Mouse (Mus musculus) neural tube, embryonic 13.5 days (tissue): Measurements from ENCODE around the gene Zfp991. TPM values are rescaled to one million over a fixed set of nuclear protein-coding genes. Genes with fewer than 3 reads are reported as not detected.
"Not testable (repeated sequence)": the region's sequence is repeated elsewhere in the genome, so short reads cannot be mapped to it uniquely, and the experiment has no call there.

Experiments used
- ATAC-seq: fragments of 200-750 bp; cut with Nextera tagmentation; 2 replicates; pipeline ENCODE4 v1.8.0; 2017; ENCODE audit warnings: low read depth, mild to moderate bottlenecking, moderate TSS enrichment, moderate library complexity
- H3K27ac ChIP-seq: fragments of 300-500 bp; sonication (generic); replicated peaks from 2 replicates; pipeline ENCODE4 v1.5.1; 2015; ENCODE audit warnings: moderate library complexity, mild to moderate bottlenecking, inconsistent platforms
- H3K27me3 ChIP-seq: fragments of 300-500 bp; sonication (generic); 2 replicates; pipeline ENCODE4 v1.6.1; 2015; ENCODE audit warnings: mild to moderate bottlenecking, inconsistent platforms
- H3K36me3 ChIP-seq: fragments of 300-500 bp; sonication (generic); 2 replicates; pipeline ENCODE4 v1.6.1; 2015; ENCODE audit warnings: mild to moderate bottlenecking, inconsistent platforms
- H3K4me1 ChIP-seq: fragments of 300-500 bp; sonication (generic); replicated peaks from 2 replicates; pipeline ENCODE4 v1.6.1; 2015; ENCODE audit warnings: inconsistent platforms
- H3K4me2 ChIP-seq: fragments of 300-500 bp; sonication (generic); 2 replicates; pipeline ENCODE4 v1.6.1; 2015; ENCODE audit warnings: inconsistent platforms, mild to moderate bottlenecking, moderate library complexity
- H3K4me3 ChIP-seq: fragments of 300-500 bp; sonication (generic); 2 replicates; pipeline ENCODE4 v1.5.1; 2015; ENCODE audit warnings: mild to moderate bottlenecking, inconsistent platforms
- H3K9ac ChIP-seq: fragments of 300-500 bp; sonication (generic); 2 replicates; pipeline ENCODE4 v1.6.1; 2015; ENCODE audit warnings: moderate library complexity, mild to moderate bottlenecking, inconsistent platforms
- H3K9me3 ChIP-seq: fragments of 300-500 bp; sonication (generic); 2 replicates; pipeline ENCODE4 v1.6.1; 2016; ENCODE audit warnings: inconsistent platforms
- WGBS: fragments of 180-500 bp; shearing (Covaris S2); methylation state at CpG from one replicate; pipeline ENCODE4 v1.1.7; 2015; 5-methylcytosine and 5-hydroxymethylcytosine counted together
- polyA plus RNA-seq: library from polyadenylated mRNA; unstranded; fragments of >200 nt; fragmentation: Nextera tagmentation; extraction: Ambion mirVana; gene quantifications from 2 replicates; pipeline ENCODE4 v1.2.1, GENCODE M21; 2015

Gene Zfp991
- polyA plus RNA-seq, 1 experiment from 2014 or later = 6.4 TPM

DNA sequence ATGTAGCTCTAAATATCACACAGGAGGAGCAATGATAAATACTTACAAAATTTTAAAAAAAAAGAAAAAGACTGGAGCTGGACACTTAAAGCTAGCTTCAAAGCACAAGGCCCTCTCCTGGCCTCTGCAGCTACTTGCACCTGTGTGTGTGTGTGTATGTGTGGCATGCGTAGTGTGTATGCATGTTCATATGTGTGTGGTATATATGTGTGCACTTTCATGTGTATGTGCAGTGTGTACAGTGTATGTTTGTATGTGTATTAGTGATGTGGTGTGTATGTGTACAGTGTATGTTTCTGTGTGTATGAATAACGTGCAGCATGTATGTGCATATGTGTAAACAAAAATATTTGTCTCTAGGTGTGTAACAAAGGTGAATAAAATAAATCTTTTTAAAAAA, 65.4 kb downstream of the Zfp991 start:
- ATAC-seq, H3K4me3 ChIP-seq, H3K36me3 ChIP-seq, H3K27me3 ChIP-seq, H3K9ac ChIP-seq, H3K27ac ChIP-seq, H3K4me1 ChIP-seq, H3K4me2 ChIP-seq: not testable (repeated sequence)
- peaks cover 13% of the 10 kb centered on the region for H3K9me3 ChIP-seq
- 83% methylated on average over 2 of the region's 2 CpGs for WGBS

DNA sequence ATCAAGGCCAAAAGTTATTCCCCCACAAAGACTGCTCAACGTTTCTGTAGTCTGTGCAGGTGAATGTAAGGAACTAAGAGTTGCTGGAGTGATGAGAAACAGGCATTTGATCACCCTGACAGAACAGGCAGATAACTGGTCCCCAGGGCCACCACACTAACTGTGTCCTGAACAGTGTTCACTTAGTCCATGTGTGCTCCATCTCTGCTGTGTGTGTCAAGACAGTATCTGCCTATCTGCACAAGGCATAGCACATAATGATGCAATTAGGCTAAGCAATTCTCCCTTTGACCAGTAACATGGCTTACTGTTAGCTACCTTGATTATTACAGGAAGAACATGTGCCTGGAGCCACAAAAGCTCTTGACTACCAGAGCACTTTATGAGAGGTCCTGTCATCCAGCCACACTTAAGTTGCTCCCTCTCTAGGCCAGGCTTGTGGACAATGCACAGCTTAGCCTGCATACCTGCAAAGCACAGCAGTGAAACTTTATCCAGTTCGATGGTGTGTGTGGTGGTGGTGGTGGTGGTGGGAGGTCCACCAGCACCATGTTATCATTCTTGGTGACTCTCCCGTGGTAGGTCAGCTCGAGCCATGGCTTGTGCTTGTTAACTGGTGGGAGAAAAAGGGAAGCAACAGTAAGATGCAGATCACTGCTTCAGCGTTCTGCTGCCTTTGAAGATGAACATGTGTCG, 67.4 kb downstream of the Zfp991 start:
- not testable (repeated sequence) for H3K27me3 ChIP-seq, H3K36me3 ChIP-seq, H3K4me1 ChIP-seq, H3K9ac ChIP-seq, H3K4me2 ChIP-seq, H3K4me3 ChIP-seq, H3K27ac ChIP-seq, ATAC-seq
- 78% methylated on average over 6 of the region's 6 CpGs for WGBS
- H3K9me3 ChIP-seq = peaks cover 13% of the 10 kb centered on the region

DNA sequence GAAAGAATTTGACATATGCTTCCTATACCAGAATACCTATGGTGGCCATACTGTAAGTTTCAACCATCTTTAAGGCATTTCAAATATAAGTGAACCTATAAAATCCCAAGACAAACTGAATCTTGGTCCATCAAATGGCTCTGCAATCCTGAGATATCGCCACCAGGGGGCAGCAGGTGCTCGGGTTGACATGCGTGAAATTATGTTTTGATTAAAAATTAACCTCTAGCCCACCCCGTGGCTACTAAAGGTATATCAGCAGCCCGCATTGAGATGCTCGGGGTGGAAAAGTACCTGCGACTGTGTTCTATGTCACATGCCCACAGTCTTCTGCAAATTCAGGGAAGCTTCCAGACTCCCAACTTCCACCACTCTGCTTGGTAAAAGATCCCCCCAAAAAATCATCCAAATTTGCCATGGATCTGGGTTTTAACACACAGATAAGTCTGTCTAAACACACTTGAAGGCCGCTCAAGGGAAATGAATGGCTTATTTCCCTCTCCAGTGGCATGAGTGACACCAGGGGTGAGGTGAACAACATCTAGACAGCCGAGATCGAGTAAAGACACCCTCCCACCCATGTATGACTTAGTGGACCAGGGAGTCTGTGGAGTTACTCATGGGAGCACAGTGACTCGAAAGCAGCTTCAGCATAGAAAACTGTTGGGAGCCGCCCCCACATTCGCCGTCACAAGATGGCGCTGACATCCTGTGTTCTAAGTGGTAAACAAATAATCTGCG, 70.3 kb downstream of the Zfp991 start:
- H3K36me3 ChIP-seq, H3K4me2 ChIP-seq, ATAC-seq, H3K9ac ChIP-seq, H3K27me3 ChIP-seq, H3K4me3 ChIP-seq, H3K9me3 ChIP-seq, H3K4me1 ChIP-seq, H3K27ac ChIP-seq: not testable (repeated sequence)
- WGBS = 81% methylated on average over 13 of the region's 16 CpGs

DNA sequence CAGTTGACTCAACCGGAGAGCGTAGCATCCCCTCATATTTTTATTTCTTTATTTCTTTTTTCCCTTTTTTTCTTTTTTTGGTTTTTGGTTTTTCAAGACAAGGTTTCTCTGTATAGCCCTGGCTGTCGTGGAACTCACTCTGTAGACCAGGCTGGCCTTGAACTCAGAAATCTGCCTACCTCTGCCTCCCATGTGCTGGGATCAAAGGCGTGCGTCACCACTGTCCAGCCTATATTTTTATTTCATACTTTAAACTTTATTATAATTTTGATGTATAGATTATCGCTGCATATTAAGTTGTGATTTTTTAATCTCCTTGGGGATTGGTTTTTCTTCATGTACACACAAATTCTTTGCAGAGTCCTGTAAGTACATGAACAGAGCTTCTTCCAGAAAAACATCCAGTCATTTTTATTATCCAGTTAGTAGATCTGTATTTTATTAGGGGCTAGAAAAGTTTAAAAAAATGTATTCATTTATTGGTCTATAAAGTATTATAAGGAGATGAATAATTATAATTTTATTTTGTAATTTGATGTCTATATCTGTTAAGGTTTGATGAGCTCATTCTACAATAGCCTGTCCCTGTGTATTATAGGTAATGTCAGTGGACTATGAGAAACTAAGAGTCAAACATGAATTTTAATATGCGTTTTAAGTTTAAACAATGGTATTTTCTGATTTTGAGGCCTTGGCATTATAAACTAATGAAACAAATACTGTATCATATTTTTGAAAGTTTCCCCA, 80.5 kb downstream of the Zfp991 start:
- not testable (repeated sequence) for H3K9ac ChIP-seq, H3K4me1 ChIP-seq, H3K27ac ChIP-seq, H3K4me2 ChIP-seq, H3K4me3 ChIP-seq, H3K27me3 ChIP-seq, ATAC-seq, H3K36me3 ChIP-seq, H3K9me3 ChIP-seq
- WGBS = 86% methylated on average over 3 of the region's 7 CpGs

DNA sequence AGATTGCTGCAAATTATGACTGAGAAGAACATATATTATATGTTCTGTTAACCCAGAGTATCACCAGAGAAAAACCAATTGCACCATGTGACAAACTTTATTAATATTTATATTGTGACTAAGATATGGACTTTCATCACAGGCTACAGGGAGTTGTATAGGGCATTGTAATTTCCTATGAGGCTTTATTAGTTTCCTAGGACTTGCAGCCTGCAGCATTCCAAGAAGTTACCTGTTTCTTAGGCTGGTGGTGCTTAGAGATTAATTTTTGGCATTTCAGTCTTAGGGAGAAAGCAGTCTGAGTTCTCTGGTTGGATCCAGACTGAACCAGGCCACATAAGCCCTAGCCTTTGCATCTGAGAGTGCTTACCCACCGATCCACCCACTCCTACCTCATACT, 82.4 kb downstream of the Zfp991 start:
- H3K27me3 ChIP-seq, ATAC-seq, H3K27ac ChIP-seq, H3K9ac ChIP-seq, H3K4me2 ChIP-seq, H3K4me1 ChIP-seq, H3K4me3 ChIP-seq, H3K36me3 ChIP-seq, H3K9me3 ChIP-seq: not testable (repeated sequence)
- WGBS = no CpG with 5 or more reads among the region's 1 CpGs

DNA sequence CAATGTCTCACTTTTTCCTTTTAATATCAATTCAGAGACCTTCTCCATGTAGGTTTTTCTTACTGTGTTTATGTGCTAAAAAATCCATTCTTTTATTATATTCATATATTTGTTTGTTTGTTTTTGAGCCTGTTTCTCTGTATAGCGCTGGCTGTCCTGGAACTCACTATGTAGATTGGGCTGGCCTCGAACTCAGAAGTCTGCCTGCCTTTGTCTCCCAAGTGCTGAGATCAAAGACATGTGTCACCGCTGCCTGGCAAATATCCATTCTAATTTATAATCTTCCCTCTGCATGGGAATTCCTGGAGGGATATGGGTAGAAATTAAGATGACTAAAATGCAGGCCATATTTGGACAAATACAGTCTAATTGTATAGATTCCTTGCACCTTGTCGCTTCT, 85.8 kb downstream of the Zfp991 start:
- H3K36me3 ChIP-seq, H3K4me3 ChIP-seq, H3K27ac ChIP-seq, H3K9ac ChIP-seq, H3K4me2 ChIP-seq, ATAC-seq, H3K4me1 ChIP-seq, H3K27me3 ChIP-seq: not testable (repeated sequence)
- H3K9me3 ChIP-seq = peaks cover 17% of the 10 kb centered on the region
- WGBS = 74% methylated on average over 3 of the region's 4 CpGs

DNA sequence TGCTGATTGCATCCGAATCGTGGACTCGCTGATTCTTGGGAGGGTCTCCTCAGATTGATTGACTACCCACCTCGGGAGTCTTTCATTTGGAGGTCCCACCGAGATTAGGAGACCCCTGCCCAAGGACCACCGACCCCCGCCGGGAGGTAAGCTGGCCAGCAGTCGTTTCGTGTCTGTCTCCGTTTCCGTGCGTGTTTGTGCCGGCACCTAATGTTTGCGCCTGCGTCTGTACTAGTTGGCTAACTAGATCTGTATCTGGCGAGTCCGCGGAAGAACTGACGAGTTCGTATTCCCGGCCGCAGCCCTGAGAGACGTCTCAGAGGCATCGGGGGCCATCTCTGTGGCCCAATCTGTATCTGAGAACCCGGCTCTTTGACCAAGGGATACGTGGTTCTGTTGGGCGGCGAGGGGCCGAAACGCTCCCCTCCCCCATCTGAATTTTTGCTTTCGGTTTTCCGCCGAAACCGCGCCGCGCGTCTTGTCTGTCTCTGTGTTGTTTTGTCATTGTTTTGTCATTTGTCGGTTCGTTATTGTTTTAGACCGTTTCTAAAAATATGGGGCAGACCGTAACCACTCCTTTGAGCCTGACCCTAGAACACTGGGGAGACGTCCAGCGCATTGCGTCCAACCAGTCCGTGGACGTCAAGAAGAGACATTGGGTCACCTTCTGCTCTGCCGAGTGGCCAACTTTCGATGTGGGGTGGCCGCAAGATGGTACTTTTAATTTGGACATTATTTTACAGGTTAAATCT, 87.7 kb downstream of the Zfp991 start:
- WGBS = 66% methylated on average over 51 of the region's 51 CpGs

DNA sequence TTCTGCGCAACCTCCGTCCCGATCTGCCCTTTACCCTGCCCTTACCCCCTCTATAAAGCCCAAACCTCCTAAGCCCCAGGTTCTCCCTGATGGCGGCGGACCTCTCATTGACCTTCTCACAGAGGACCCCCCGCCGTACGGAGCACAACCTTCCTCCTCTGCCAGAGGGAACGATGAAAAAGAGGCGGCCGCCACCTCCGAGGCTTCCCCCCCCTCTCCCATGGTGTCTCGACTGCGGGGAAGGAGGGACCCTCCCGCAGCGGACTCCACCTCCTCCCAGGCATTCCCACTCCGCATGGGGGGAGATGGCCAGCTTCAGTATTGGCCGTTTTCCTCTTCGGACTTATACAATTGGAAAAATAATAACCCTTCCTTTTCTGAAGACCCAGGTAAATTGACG, 88.4 kb downstream of the Zfp991 start:
- WGBS = 74% methylated on average over 17 of the region's 20 CpGs
- not testable (repeated sequence) for H3K4me1 ChIP-seq, ATAC-seq, H3K27me3 ChIP-seq, H3K9ac ChIP-seq, H3K36me3 ChIP-seq, H3K4me3 ChIP-seq, H3K27ac ChIP-seq, H3K4me2 ChIP-seq
- peaks cover 28% of the 10 kb centered on the region for H3K9me3 ChIP-seq

More for the DNA sequence above, 87.7 kb downstream of the Zfp991 start:
- Histone ChIP-seq H3K4me3 (peak overlapping the region; percentile 37), H3K9me3 (peaks cover 21% of the 10 kb centered on the region), H3K4me2 (peak overlapping the region; percentile 40)
- not testable (repeated sequence) for H3K9ac ChIP-seq, ATAC-seq, H3K27ac ChIP-seq, H3K27me3 ChIP-seq, H3K4me1 ChIP-seq, H3K36me3 ChIP-seq

DNA sequence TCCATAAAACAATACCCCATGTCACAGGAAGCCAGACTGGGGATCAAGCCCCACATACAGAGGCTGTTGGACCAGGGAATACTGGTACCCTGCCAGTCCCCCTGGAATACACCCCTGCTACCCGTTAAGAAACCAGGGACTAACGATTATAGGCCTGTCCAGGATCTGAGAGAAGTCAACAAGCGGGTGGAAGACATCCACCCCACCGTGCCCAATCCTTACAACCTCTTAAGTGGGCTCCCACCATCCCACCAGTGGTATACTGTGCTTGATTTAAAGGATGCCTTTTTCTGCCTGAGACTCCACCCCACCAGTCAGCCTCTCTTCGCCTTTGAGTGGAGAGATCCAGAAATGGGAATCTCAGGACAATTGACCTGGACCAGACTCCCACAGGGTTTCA, 90.2 kb downstream of the Zfp991 start:
- H3K4me1 ChIP-seq, H3K9ac ChIP-seq, H3K4me2 ChIP-seq: not testable (repeated sequence)

DNA sequence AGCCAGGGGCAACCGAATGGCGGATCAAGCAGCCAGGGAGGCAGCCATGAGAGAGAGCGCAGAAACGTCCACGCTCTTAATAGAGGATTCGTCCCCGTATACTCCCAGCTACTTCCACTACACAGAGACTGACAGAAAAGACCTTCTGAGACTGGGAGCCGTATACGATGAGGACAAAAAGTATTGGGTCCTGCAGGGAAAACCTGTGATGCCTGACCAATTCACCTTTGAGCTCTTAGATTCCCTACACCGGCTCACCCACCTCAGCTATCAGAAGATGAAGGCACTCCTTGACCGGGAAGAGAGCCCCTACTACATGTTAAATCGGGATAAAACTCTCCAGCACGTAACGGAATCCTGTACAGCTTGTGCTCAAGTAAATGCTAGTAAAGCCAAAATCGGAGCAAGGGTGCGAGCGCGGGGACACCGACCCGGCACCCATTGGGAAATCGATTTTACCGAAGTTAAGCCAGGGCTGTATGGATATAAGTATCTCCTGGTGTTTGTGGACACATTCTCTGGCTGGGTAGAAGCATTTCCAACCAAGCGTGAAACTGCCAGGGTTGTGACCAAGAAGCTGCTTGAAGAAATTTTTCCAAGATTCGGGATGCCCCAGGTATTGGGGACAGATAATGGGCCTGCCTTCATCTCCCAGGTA, 92.1 kb downstream of the Zfp991 start:
- H3K27ac ChIP-seq, H3K9ac ChIP-seq, H3K36me3 ChIP-seq, ATAC-seq, H3K4me2 ChIP-seq, H3K4me3 ChIP-seq, H3K4me1 ChIP-seq, H3K27me3 ChIP-seq: not testable (repeated sequence)
- H3K9me3 ChIP-seq = peaks cover 37% of the 10 kb centered on the region
- WGBS = 93% methylated on average over 24 of the region's 24 CpGs

More for the DNA sequence above, 90.2 kb downstream of the Zfp991 start:
- H3K36me3 ChIP-seq, ATAC-seq, H3K27ac ChIP-seq, H3K27me3 ChIP-seq, H3K4me3 ChIP-seq: not testable (repeated sequence)
- 86% methylated on average over 5 of the region's 5 CpGs for WGBS
- H3K9me3 ChIP-seq = peaks cover 34% of the 10 kb centered on the region

DNA sequence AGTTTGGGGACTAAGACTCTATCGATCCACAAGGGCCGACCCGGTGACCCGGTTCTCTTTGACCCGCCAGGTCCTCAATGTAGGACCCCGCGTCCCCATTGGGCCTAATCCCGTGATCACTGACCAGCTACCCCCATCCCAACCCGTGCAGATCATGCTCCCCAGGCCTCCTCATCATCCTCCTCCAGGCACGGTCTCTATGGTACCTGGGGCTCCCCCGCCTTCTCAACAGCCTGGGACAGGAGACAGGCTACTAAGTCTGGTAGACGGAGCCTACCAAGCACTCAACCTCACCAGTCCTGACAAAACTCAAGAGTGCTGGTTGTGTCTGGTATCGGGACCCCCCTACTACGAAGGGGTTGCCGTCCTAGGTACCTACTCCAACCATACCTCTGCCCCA, 93.8 kb downstream of the Zfp991 start:
- H3K4me2 ChIP-seq, H3K4me1 ChIP-seq, ATAC-seq, H3K27ac ChIP-seq, H3K27me3 ChIP-seq, H3K36me3 ChIP-seq, H3K9ac ChIP-seq, H3K4me3 ChIP-seq: not testable (repeated sequence)
- peaks cover 30% of the 10 kb centered on the region for H3K9me3 ChIP-seq
- 91% methylated on average over 10 of the region's 15 CpGs for WGBS
